Mouse (Mus musculus) right cerebral cortex, adult 2 months (tissue): ENCODE measurements at regions not wholly inside any gene's neighbourhood (a gene's known extent, or its start where the extent isn't known, plus 50 kb on each side); places are given as distances from the start of the nearest gene placed in this dataset.

ENCODE experiments used
- DNase-seq, 2 experiments: peaks; one replicate each; pipeline ENCODE4 v3.0.0; 2021 to 2022; ENCODE audit warnings: low spot score in 2 of 2

GRCm38 (mm10) chr10:17592387-17592786, 130.6 kb upstream of the Cited2 start:
- DNase-seq = no peak

GRCm38 (mm10) chr10:17596126-17596525, 126.9 kb upstream of the Cited2 start:
- no peak for DNase-seq

- no peak for DNase-seq
Measured at GRCm38 (mm10) chr10:17596743-17597142, 126.3 kb upstream of the Cited2 start.

GRCm38 (mm10) chr10:17599246-17599645, 123.8 kb upstream of the Cited2 start:
- DNase-seq = peak; percentile 17 to 21

- DNase-seq = no peak
Measured at GRCm38 (mm10) chr10:17599831-17600761, 122.9 kb upstream of the Cited2 start.

GRCm38 (mm10) chr10:17600762-17601108, 122.3 kb upstream of the Cited2 start:
- DNase-seq = no peak

GRCm38 (mm10) chr10:17602446-17602845, 120.6 kb upstream of the Cited2 start:
- DNase-seq = no peak

GRCm38 (mm10) chr10:17608220-17608619, 114.8 kb upstream of the Cited2 start:
- no peak for DNase-seq

GRCm38 (mm10) chr10:17610592-17610991, 112.4 kb upstream of the Cited2 start:
- no peak for DNase-seq

GRCm38 (mm10) chr10:17613281-17613680, 109.7 kb upstream of the Cited2 start:
- DNase-seq = no peak

- DNase-seq = no peak
Measured at GRCm38 (mm10) chr10:17618024-17618423, 105.0 kb upstream of the Cited2 start.

- no peak for DNase-seq
Measured at GRCm38 (mm10) chr10:17619617-17620016, 103.4 kb upstream of the Cited2 start.

GRCm38 (mm10) chr10:17621703-17622385, 101.2 kb upstream of the Cited2 start:
- DNase-seq = no peak

GRCm38 (mm10) chr10:17622802-17623201, 100.2 kb upstream of the Cited2 start:
- DNase-seq = no peak

- DNase-seq = no peak
Measured at GRCm38 (mm10) chr10:17629709-17630108, 93.3 kb upstream of the Cited2 start.

- no peak for DNase-seq
Measured at GRCm38 (mm10) chr10:17630861-17631581, 92.0 kb upstream of the Cited2 start.

GRCm38 (mm10) chr10:17631817-17632216, 91.2 kb upstream of the Cited2 start:
- DNase-seq = no peak

- no peak for DNase-seq
Measured at GRCm38 (mm10) chr10:17632959-17633674, 89.9 kb upstream of the Cited2 start.

GRCm38 (mm10) chr10:17645363-17645762, 77.7 kb upstream of the Cited2 start:
- DNase-seq = no peak

GRCm38 (mm10) chr10:17646391-17646790, 76.6 kb upstream of the Cited2 start:
- DNase-seq = no peak

GRCm38 (mm10) chr10:17648077-17648476, 74.9 kb upstream of the Cited2 start:
- DNase-seq = no peak
